Mouse (Mus musculus): ENCODE results near the gene Gm29735. TPM values are rescaled to one million over a fixed set of nuclear protein-coding genes. Genes with fewer than 3 reads are reported as not detected.
"Not testable (repeated sequence)": the region's sequence is repeated elsewhere in the genome, so short reads cannot be mapped to it uniquely, and the experiment has no call there.

Gm29735 gene
- polyA plus RNA-seq, 1 experiment, result not detected

GRCm38 (mm10) chr7:142144507-142144906 is 12.4 kb downstream of the Gm29735 start, which contains the start of gene Gm45337:
Gm45337 (minus strand) TSS chr7:142144607.
- DNase-seq, result no peak
- WGBS, result 83% methylated on average over 1 of the region's 1 CpGs
- no peaks in the 10 kb centered on the region for H3K27me3 ChIP-seq (ENCODE audit: control insufficient read depth, insufficient read depth, low read length)
- TF ChIP-seq POLR2A (IDR thresholded peaks at IDR 0.05; ENCODE audit: borderline replicate concordance, insufficient read depth, low read length) (no peak), CTCF (IDR thresholded peaks at IDR 0.05; ENCODE audit: borderline replicate concordance, insufficient read depth, low read depth, low read length) (no peak)
- no peak within 1 kb of the TSS for H3K27ac ChIP-seq (ENCODE audit: insufficient read depth, low read length)
- no peaks in the 10 kb centered on the region for H3K4me1 ChIP-seq (ENCODE audit: control insufficient read depth, insufficient read depth, low read length)
- H3K4me3 ChIP-seq (replicated peaks; ENCODE audit: insufficient read depth, low read depth, low read length), result no peak within 1 kb of the TSS

GRCm38 (mm10) chr7:142143506-142144010 is 13.4 kb downstream of the Gm29735 start:
- DNase-seq; H3K27me3 ChIP-seq (ENCODE audit: control insufficient read depth, insufficient read depth, low read length); H3K4me1 ChIP-seq (ENCODE audit: control insufficient read depth, insufficient read depth, low read length); H3K4me3 ChIP-seq (replicated peaks; ENCODE audit: insufficient read depth, low read depth, low read length); H3K27ac ChIP-seq (ENCODE audit: insufficient read depth, low read length): not testable (repeated sequence)
- WGBS, result 68% methylated on average over 1 of the region's 1 CpGs

GRCm38 (mm10) chr7:142140696-142141095 is 16.2 kb downstream of the Gm29735 start:
- no peak overlapping the region for H3K27ac ChIP-seq (ENCODE audit: insufficient read depth, low read length)
- no peaks in the 10 kb centered on the region for H3K4me1 ChIP-seq (ENCODE audit: control insufficient read depth, insufficient read depth, low read length)
- TF ChIP-seq CTCF (IDR thresholded peaks at IDR 0.05; ENCODE audit: borderline replicate concordance, insufficient read depth, low read depth, low read length) (no peak), POLR2A (IDR thresholded peaks at IDR 0.05; ENCODE audit: borderline replicate concordance, insufficient read depth, low read length) (no peak)
- H3K4me3 ChIP-seq (replicated peaks; ENCODE audit: insufficient read depth, low read depth, low read length), result no peak overlapping the region
- no peaks in the 10 kb centered on the region for H3K27me3 ChIP-seq (ENCODE audit: control insufficient read depth, insufficient read depth, low read length)
- WGBS, result 51% methylated on average over 1 of the region's 1 CpGs
- DNase-seq, result no peak

GRCm38 (mm10) chr7:142135934-142136333 is 21.0 kb downstream of the Gm29735 start, which contains the start of gene Gm39115:
Gm39115 (minus strand) TSS chr7:142136034.
- H3K4me1 ChIP-seq (ENCODE audit: control insufficient read depth, insufficient read depth, low read length); H3K27ac ChIP-seq (ENCODE audit: insufficient read depth, low read length); H3K4me3 ChIP-seq (replicated peaks; ENCODE audit: insufficient read depth, low read depth, low read length); H3K27me3 ChIP-seq (ENCODE audit: control insufficient read depth, insufficient read depth, low read length); DNase-seq: not testable (repeated sequence)
- WGBS, result 51% methylated on average over 2 of the region's 2 CpGs

GRCm38 (mm10) chr7:142134206-142134995 is 22.5 kb downstream of the Gm29735 start:
- peak in 1 of 2 experiments; percentile 13 for DNase-seq

GRCm38 (mm10) chr7:142128843-142129242 is 28.1 kb downstream of the Gm29735 start:
- DNase-seq, result no peak
- H3K4me3 ChIP-seq (replicated peaks; ENCODE audit: insufficient read depth, low read depth, low read length), result no peak overlapping the region
- H3K27me3 ChIP-seq (ENCODE audit: control insufficient read depth, insufficient read depth, low read length), result no peaks in the 10 kb centered on the region
- 70% methylated on average over 4 of the region's 4 CpGs for WGBS
- H3K4me1 ChIP-seq (ENCODE audit: control insufficient read depth, insufficient read depth, low read length), result no peaks in the 10 kb centered on the region
- H3K27ac ChIP-seq (ENCODE audit: insufficient read depth, low read length), result no peak overlapping the region
- TF ChIP-seq POLR2A (IDR thresholded peaks at IDR 0.05; ENCODE audit: borderline replicate concordance, insufficient read depth, low read length) (no peak), CTCF (IDR thresholded peaks at IDR 0.05; ENCODE audit: borderline replicate concordance, insufficient read depth, low read depth, low read length) (no peak)

More at GRCm38 (mm10) chr7:142134206-142134995, 22.5 kb downstream of the Gm29735 start:
- WGBS, result 60% methylated on average over 4 of the region's 4 CpGs
- Histone ChIP-seq H3K27ac (ENCODE audit: insufficient read depth, low read length) (no peak overlapping the region), H3K4me3 (replicated peaks; ENCODE audit: insufficient read depth, low read depth, low read length) (no peak overlapping the region), H3K4me1 (ENCODE audit: control insufficient read depth, insufficient read depth, low read length) (no peaks in the 10 kb centered on the region), H3K27me3 (ENCODE audit: control insufficient read depth, insufficient read depth, low read length) (no peaks in the 10 kb centered on the region)
- TF ChIP-seq CTCF (IDR thresholded peaks at IDR 0.05; ENCODE audit: borderline replicate concordance, insufficient read depth, low read depth, low read length), result peak; percentile 44; the same call in 1 of the 2 replicates
- TF ChIP-seq POLR2A (IDR thresholded peaks at IDR 0.05; ENCODE audit: borderline replicate concordance, insufficient read depth, low read length), result no peak

- WGBS, result 92% methylated on average over 1 of the region's 1 CpGs
- not testable (repeated sequence) for H3K4me1 ChIP-seq (ENCODE audit: control insufficient read depth, insufficient read depth, low read length); H3K27me3 ChIP-seq (ENCODE audit: control insufficient read depth, insufficient read depth, low read length); H3K4me3 ChIP-seq (replicated peaks; ENCODE audit: insufficient read depth, low read depth, low read length); H3K27ac ChIP-seq (ENCODE audit: insufficient read depth, low read length); DNase-seq
These were observed 36.3 kb downstream of the Gm29735 start, which contains the start of gene Gm45618 for GRCm38 (mm10) chr7:142120629-142121028. Gm45618 (minus strand) TSS chr7:142120729.

GRCm38 (mm10) chr7:142119632-142120031 is 37.3 kb downstream of the Gm29735 start:
- Histone ChIP-seq H3K27me3 (ENCODE audit: control insufficient read depth, insufficient read depth, low read length) (no peaks in the 10 kb centered on the region), H3K4me3 (replicated peaks; ENCODE audit: insufficient read depth, low read depth, low read length) (no peak overlapping the region), H3K27ac (ENCODE audit: insufficient read depth, low read length) (no peak overlapping the region), H3K4me1 (ENCODE audit: control insufficient read depth, insufficient read depth, low read length) (no peaks in the 10 kb centered on the region)
- WGBS, result 15% methylated on average over 5 of the region's 5 CpGs
- peak; percentile 14 to 26 for DNase-seq
- TF ChIP-seq POLR2A (IDR thresholded peaks at IDR 0.05; ENCODE audit: borderline replicate concordance, insufficient read depth, low read length) (no peak), CTCF (IDR thresholded peaks at IDR 0.05; ENCODE audit: borderline replicate concordance, insufficient read depth, low read depth, low read length) (peak; percentile 63)

Other genes with a start within 250 kb of the Gm29735 start
- 151 and 161 TPM in 2 replicates for gene Tollip, start 238.6 kb downstream of the Gm29735 start, polyA plus RNA-seq (2012; rRNA removed)
- gene Brsk2, start 207.4 kb downstream of the Gm29735 start, polyA plus RNA-seq (2012; rRNA removed), result 173 and 182 TPM in 2 replicates
- gene Mob2, start 96.0 kb downstream of the Gm29735 start, polyA plus RNA-seq (2012; rRNA removed), result 67.5 and 73.4 TPM in 2 replicates
- gene Dusp8, start 61.3 kb downstream of the Gm29735 start, polyA plus RNA-seq (2012; rRNA removed), result 85.8 and 90.1 TPM in 2 replicates
- not detected in 2 replicates for gene Gm45618, start 36.4 kb downstream of the Gm29735 start, polyA plus RNA-seq (2012; rRNA removed)
- gene Gm39115, start 21.1 kb downstream of the Gm29735 start, polyA plus RNA-seq (2012; rRNA removed), result not detected in 2 replicates
- gene Gm45337, start 12.5 kb downstream of the Gm29735 start, polyA plus RNA-seq (2012; rRNA removed), result not detected in 2 replicates
- not detected in 2 replicates for gene Gm4553, start 8.6 kb upstream of the Gm29735 start, polyA plus RNA-seq (2012; rRNA removed)
- gene Krtap5-2, start 18.9 kb upstream of the Gm29735 start, polyA plus RNA-seq (2012; rRNA removed), result not detected in 2 replicates
- gene Gm10153, start 33.3 kb upstream of the Gm29735 start, polyA plus RNA-seq (2012; rRNA removed), result not detected in 2 replicates
- gene Krtap5-3, start 44.3 kb upstream of the Gm29735 start, polyA plus RNA-seq (2012; rRNA removed), result not detected in 2 replicates
- 0.16 TPM in 1 of 2 replicates, not detected in the other for gene Gm7579, start 54.7 kb upstream of the Gm29735 start, polyA plus RNA-seq (2012; rRNA removed)
- not detected in 2 replicates for gene Krtap5-5, start 72.9 kb upstream of the Gm29735 start, polyA plus RNA-seq (2012; rRNA removed)
- gene Gm40460, start 84.0 kb upstream of the Gm29735 start, polyA plus RNA-seq (2012; rRNA removed), result not detected in 2 replicates
- not detected in 2 replicates for gene Gm2431, start 101.2 kb upstream of the Gm29735 start, polyA plus RNA-seq (2012; rRNA removed)
- gene Gm4559, start 117.2 kb upstream of the Gm29735 start, polyA plus RNA-seq (2012; rRNA removed), result not detected in 2 replicates
- gene Krtap5-1, start 140.0 kb upstream of the Gm29735 start, polyA plus RNA-seq (2012; rRNA removed), result not detected in 2 replicates
- gene Krtap5-4, start 146.4 kb upstream of the Gm29735 start, polyA plus RNA-seq (2012; rRNA removed), result not detected in 2 replicates
- gene Ifitm10, start 216.6 kb upstream of the Gm29735 start, polyA plus RNA-seq (2012; rRNA removed), result 175 and 183 TPM in 2 replicates
- 1.00 and 1.0 TPM in 2 replicates for gene Gm49369, start 225.6 kb upstream of the Gm29735 start, polyA plus RNA-seq (2012; rRNA removed)
- 401 and 405 TPM in 2 replicates for gene Ctsd, start 230.9 kb upstream of the Gm29735 start, polyA plus RNA-seq (2012; rRNA removed)

All from cerebellum, adult 2 months (tissue).